Mouse (Mus musculus) neural tube, embryonic 11.5 days (tissue): ENCODE data around the gene Abhd6. TPM values are rescaled to one million over a fixed set of nuclear protein-coding genes. Genes with fewer than 3 reads are reported as not detected.

ENCODE experiments used
- ATAC-seq: fragments of 200-750 bp; cut with Nextera tagmentation; 2 replicates; pipeline ENCODE4 v1.8.0; 2017; ENCODE audit warnings: moderate number of reproducible peaks, mild to moderate bottlenecking, moderate TSS enrichment, moderate library complexity; ENCODE audit not compliant: insufficient read depth, low FRiP score, low TSS enrichment
- DNase-seq: peaks from one replicate; pipeline ENCODE4 v3.0.0-alpha.2; 2015; ENCODE audit warnings: low spot score
- H3K27ac ChIP-seq: fragments of 300-500 bp; sonication (generic); 2 replicates; pipeline ENCODE4 v1.5.1; 2014; ENCODE audit warnings: low read depth, mild to moderate bottlenecking, low read length
- H3K27me3 ChIP-seq: fragments of 300-500 bp; sonication (generic); 2 replicates; pipeline ENCODE4 v1.6.1; 2014; ENCODE audit warnings: mild to moderate bottlenecking, low read length, mixed read lengths; ENCODE audit not compliant: control insufficient read depth, insufficient read depth
- H3K36me3 ChIP-seq: fragments of 300-500 bp; sonication (generic); 2 replicates; pipeline ENCODE4 v1.6.1; 2014; ENCODE audit warnings: mild to moderate bottlenecking, low read length, moderate library complexity, mixed read lengths; ENCODE audit not compliant: control insufficient read depth, insufficient read depth
- H3K4me1 ChIP-seq: fragments of 300-500 bp; sonication (generic); 2 replicates; pipeline ENCODE4 v1.6.1; 2014; ENCODE audit warnings: low read length, mixed read lengths; ENCODE audit not compliant: control insufficient read depth, insufficient read depth
- H3K4me2 ChIP-seq: fragments of 300-500 bp; sonication (generic); 2 replicates; pipeline ENCODE4 v1.6.1; 2014; ENCODE audit warnings: low read depth, mild to moderate bottlenecking, moderate library complexity
- H3K4me3 ChIP-seq: fragments of 300-500 bp; sonication (generic); 2 replicates; pipeline ENCODE4 v1.5.1; 2014; ENCODE audit warnings: low read depth, low read length
- H3K9ac ChIP-seq: fragments of 300-500 bp; sonication (generic); 2 replicates; pipeline ENCODE4 v1.6.1; 2014; ENCODE audit warnings: mild to moderate bottlenecking, low read length
- H3K9me3 ChIP-seq: fragments of 300-500 bp; sonication (generic); 2 replicates; pipeline ENCODE4 v1.6.1; 2016; ENCODE audit warnings: low read length; ENCODE audit not compliant: control insufficient read depth
- WGBS: fragments of 180-500 bp; shearing (Covaris S2); extraction: QIAGEN DNeasy Blood & Tissue Kit; methylation state at CpG from one replicate; pipeline ENCODE4 v1.1.7; 2014; 5-methylcytosine and 5-hydroxymethylcytosine counted together
- polyA plus RNA-seq: library from polyadenylated mRNA; unstranded; fragments of >200 nt; fragmentation: Nextera tagmentation; extraction: Ambion mirVana; gene quantifications from 2 replicates; pipeline ENCODE4 v1.2.1, GENCODE M21; 2014

Abhd6 gene
- polyA plus RNA-seq, 1 experiment from 2014 or later: 17.5 TPM

DNA sequence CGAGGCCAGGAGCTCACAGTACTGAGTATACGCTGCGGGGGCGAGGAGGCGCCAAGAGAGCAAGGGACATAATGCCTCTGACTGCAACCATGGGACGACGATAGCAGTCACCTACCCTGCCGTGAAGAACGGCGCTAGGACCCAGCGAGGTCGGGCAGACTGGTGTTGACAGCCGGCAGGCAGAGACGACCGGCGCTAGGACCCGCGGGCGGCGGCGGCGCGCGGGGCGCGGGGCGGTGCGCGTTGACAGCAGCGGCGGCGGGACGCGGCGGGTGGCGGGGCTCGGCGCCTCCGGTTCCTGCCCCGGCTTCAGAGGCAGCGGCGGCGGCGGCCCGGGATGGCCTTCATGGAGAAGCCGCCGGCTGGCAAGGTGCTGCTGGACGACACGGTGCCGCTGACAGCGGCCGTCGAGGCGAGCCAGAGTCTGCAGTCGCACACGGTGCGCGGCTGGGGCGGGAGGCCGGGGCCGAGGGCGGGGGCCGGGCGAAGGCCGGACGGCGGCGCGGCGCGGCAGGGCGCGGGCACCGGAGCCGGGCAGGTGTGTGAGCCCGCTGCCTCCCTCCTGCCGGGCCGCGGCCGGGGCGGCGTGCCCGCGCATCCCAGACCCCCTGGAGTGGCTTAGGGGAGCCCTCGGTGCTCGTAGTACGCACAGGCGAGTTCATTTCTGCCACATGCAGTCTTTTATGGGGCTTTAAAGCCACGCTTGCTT is 95.4 kb downstream of the Abhd6 start, which contains the start of gene Pxk:
Gene Pxk (plus strand): TSS at position 234 of the 709 bp plus-strand sequence.
- ATAC-seq (peak; percentile 93), DNase-seq (peak; percentile 92)
- H3K9ac ChIP-seq: peak within 1 kb of the TSS; percentile 78
- no peaks in the 10 kb centered on the region for H3K36me3 ChIP-seq
- no peaks in the 10 kb centered on the region for H3K27me3 ChIP-seq
- peak within 1 kb of the TSS; percentile 42; the same call in 1 of the 2 replicates for H3K27ac ChIP-seq
- peak within 1 kb of the TSS; percentile 63 for H3K4me2 ChIP-seq
- H3K4me3 ChIP-seq: peak within 1 kb of the TSS; percentile 91
- no peaks in the 10 kb centered on the region for H3K4me1 ChIP-seq
- H3K9me3 ChIP-seq: no peaks in the 10 kb centered on the region
- WGBS: under 1% methylated on average over 69 of the region's 89 CpGs

DNA sequence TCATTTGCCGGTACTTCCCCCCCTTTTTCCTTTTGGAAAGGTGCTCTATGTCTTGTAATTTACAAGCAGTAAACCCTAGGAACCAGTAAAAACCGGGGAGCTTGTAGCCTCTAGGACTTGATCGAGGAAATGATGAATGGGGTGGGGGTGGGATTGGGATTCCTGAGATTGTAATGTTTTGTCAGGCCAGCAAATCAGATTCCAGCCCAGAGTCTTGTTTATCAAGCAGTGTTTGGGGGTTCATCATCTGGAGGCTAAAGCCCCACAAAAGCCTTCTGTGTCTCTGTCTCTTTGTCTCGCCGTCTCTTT is 95.9 kb downstream of the Abhd6 start:
- peak overlapping the region; percentile 91 for H3K4me3 ChIP-seq
- WGBS: 3% methylated on average over 5 of the region's 5 CpGs

DNA sequence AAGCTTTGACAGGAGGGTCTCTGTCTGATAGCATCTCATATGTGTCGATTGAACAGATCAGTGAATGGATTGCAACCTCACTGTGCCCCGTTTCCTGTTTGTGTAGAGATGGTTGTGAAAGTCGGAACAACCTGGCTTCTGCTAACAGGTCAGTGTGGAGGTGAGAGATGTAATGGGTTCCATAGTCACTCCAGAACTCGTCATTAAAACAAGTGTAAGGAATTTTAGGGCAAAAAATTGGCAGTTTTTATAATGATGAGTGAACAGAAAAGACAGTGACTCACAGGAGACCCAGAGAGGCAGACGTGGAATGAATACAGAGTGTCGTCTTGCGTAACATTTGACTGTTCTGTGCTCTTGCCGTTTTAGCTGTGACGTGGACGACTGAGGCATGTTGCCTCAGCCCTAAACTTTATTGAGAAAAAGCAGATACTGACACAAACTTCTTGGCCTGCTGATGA is 96.9 kb downstream of the Abhd6 start:
- ATAC-seq (no peak), DNase-seq (no peak)
- peak overlapping the region; percentile 91; the same call in 1 of the 2 replicates for H3K4me3 ChIP-seq
- H3K9ac ChIP-seq: no peak overlapping the region
- H3K27ac ChIP-seq: no peak overlapping the region
- no peak overlapping the region for H3K4me2 ChIP-seq
- H3K4me1 ChIP-seq: no peaks in the 10 kb centered on the region
- WGBS: 75% methylated on average over 10 of the region's 10 CpGs
- no peaks in the 10 kb centered on the region for H3K9me3 ChIP-seq
- H3K36me3 ChIP-seq: no peaks in the 10 kb centered on the region
- H3K27me3 ChIP-seq: no peaks in the 10 kb centered on the region

More for the DNA sequence above, 95.9 kb downstream of the Abhd6 start:
- Histone ChIP-seq H3K4me1 (no peaks in the 10 kb centered on the region), H3K36me3 (no peaks in the 10 kb centered on the region), H3K9me3 (no peaks in the 10 kb centered on the region), H3K9ac (peak overlapping the region; percentile 78), H3K27me3 (no peaks in the 10 kb centered on the region), H3K4me2 (peak overlapping the region; percentile 63), H3K27ac (no peak overlapping the region)
- DNase-seq (peak; percentile 42), ATAC-seq (peak; percentile 36)

GRCm38 (mm10) chr14:8101886-8102285 is 99.2 kb downstream of the Abhd6 start:
- Histone ChIP-seq H3K4me1 (no peaks in the 10 kb centered on the region), H3K27me3 (no peaks in the 10 kb centered on the region), H3K4me3 (no peak overlapping the region), H3K27ac (no peak overlapping the region), H3K9ac (no peak overlapping the region), H3K36me3 (no peaks in the 10 kb centered on the region), H3K9me3 (no peaks in the 10 kb centered on the region), H3K4me2 (no peak overlapping the region)
- no peak for DNase-seq
- no peak for ATAC-seq
- WGBS: 89% methylated on average over 8 of the region's 8 CpGs

- no peak overlapping the region for H3K4me2 ChIP-seq
- 80% methylated on average over 12 of the region's 12 CpGs for WGBS
- H3K4me1 ChIP-seq: no peaks in the 10 kb centered on the region
- ATAC-seq: no peak
- DNase-seq: no peak
- H3K27me3 ChIP-seq: no peaks in the 10 kb centered on the region
- no peak overlapping the region for H3K9ac ChIP-seq
- H3K9me3 ChIP-seq: no peaks in the 10 kb centered on the region
- H3K27ac ChIP-seq: no peak overlapping the region
- H3K4me3 ChIP-seq: no peak overlapping the region
- H3K36me3 ChIP-seq: no peaks in the 10 kb centered on the region
These were observed 100.0 kb downstream of the Abhd6 start for GRCm38 (mm10) chr14:8102676-8103075.

Other genes with a start within 250 kb of the Abhd6 start
- gene Gm26661, start 211.3 kb upstream of the Abhd6 start, polyA plus RNA-seq: not detected in 2 replicates
- 14.4 and 15.5 TPM in 2 replicates for gene Flnb, start 184.9 kb upstream of the Abhd6 start, polyA plus RNA-seq
- not detected in 2 replicates for gene Gm45521, start 45.6 kb upstream of the Abhd6 start, polyA plus RNA-seq
- not detected in 2 replicates for gene Dnase1l3, start 8.3 kb upstream of the Abhd6 start, polyA plus RNA-seq
- gene Rpp14, start 77.5 kb downstream of the Abhd6 start, polyA plus RNA-seq: 52.8 and 55.1 TPM in 2 replicates
- 35.5 and 36.0 TPM in 2 replicates for gene Pxk, start 95.3 kb downstream of the Abhd6 start, polyA plus RNA-seq
- 219 and 225 TPM in 2 replicates for gene Pdhb, start 170.1 kb downstream of the Abhd6 start, polyA plus RNA-seq
- gene Kctd6, start 211.2 kb downstream of the Abhd6 start, polyA plus RNA-seq: 15.5 and 17.8 TPM in 2 replicates